Comparison of ENCODE assay signal across 16 mouse cellular contexts in genomic region chr2:156241662-156242061, GRCm38 (mm10). TPM values are rescaled to one million over a fixed set of nuclear protein-coding genes. Genes with fewer than 3 reads are reported as not detected.
A peak's percentile ranks its signal among the peaks of the same experiment; 100 is the strongest.
DNase-seq lines count a peak whose midpoint lies in the region; TF ChIP-seq lines count a peak whose summit lies in the region.
"Had no signal": no experiment of that assay in that cellular context is flagged by ENCODE, and none has a peak within 500 bp of the region (broad histone marks: within the 10 kb centered on the region; RNA-seq: fewer than 3 reads in every experiment).

No protein-coding gene starts in this region.

- H3K27ac ChIP-seq in layer of hippocampus, adult 2 months: peak overlapping the region; percentile 81
- H3K27ac ChIP-seq in olfactory bulb, adult 2 months (ENCODE audit: insufficient read depth, low read depth, low read length): peak overlapping the region; percentile 84
- H3K27ac ChIP-seq: embryonic facial prominence, embryonic 15.5 days; heart, embryonic 10.5 days; hindbrain, postnatal 0 days; limb, embryonic 12.5 days; liver, embryonic 14.5 days had no signal

- no peak for TF ChIP-seq CTCF in layer of hippocampus, adult 2 months (conservative IDR thresholded peaks at IDR 0.05)
- no peak for TF ChIP-seq CTCF in olfactory bulb, adult 2 months (IDR thresholded peaks at IDR 0.05; ENCODE audit: insufficient read depth, low read depth, low read length)

- TF ChIP-seq POLR2A in olfactory bulb, adult 2 months (IDR thresholded peaks at IDR 0.05; ENCODE audit: insufficient read depth, low read depth, low read length): no peak

- no peak overlapping the region for H3K4me3 ChIP-seq in layer of hippocampus, adult 2 months
- no peak overlapping the region for H3K4me3 ChIP-seq in olfactory bulb, adult 2 months (ENCODE audit: insufficient read depth, low read depth, low read length)
- H3K4me3 ChIP-seq: embryonic facial prominence, embryonic 15.5 days; heart, embryonic 10.5 days; limb, embryonic 12.5 days had no signal

- no peaks in the 10 kb centered on the region; the same call in 1 of the 2 replicates for H3K4me1 ChIP-seq in olfactory bulb, adult 2 months (ENCODE audit: control insufficient read depth, insufficient read depth, low read length)
- H3K4me1 ChIP-seq: embryonic facial prominence, embryonic 15.5 days; heart, embryonic 10.5 days; limb, embryonic 12.5 days had no signal

- WGBS in olfactory bulb, adult 2 months: 23% methylated on average over 2 of the region's 2 CpGs

- peak in 1 of 2 experiments; percentile 51 for DNase-seq in layer of hippocampus, adult 2 months (ENCODE audit: low spot score in 2 of 2)
- no peak for DNase-seq in layer of hippocampus, postnatal 10 days (ENCODE audit: low spot score in 2 of 2)
- peak; percentile 90 for DNase-seq in brain, adult 2 months (ENCODE audit: low read depth, low spot score)
- DNase-seq in frontal cortex, postnatal 36 days (ENCODE audit: low spot score in 2 of 2): peak; percentile 48 to 71
- no peak for DNase-seq in testis, postnatal 10 days (ENCODE audit: low spot score)
- no peak for DNase-seq in kidney, adult 11 months
- DNase-seq: adrenal gland, postnatal 10 days; gastrocnemius, postnatal 36 days; kidney, adult 2 months; kidney, postnatal 36 days had no signal

RNA-seq across cellular contexts. Expression of gene Phf20, which starts 45.4 kb away (rescaled TPM):
- 100 to 1,000 TPM; 106 to 116 TPM for total RNA-seq in layer of hippocampus, adult 2 months (2021)
- 10 to 100 TPM; 75.4 to 86.9 TPM for total RNA-seq in layer of hippocampus, postnatal 10 days (2021)
- polyA plus RNA-seq in olfactory bulb, adult 2 months (2012; ENCODE audit: insufficient read depth, insufficient read length, low replicate concordance, missing spikeins): 586 TPM in 1 of 2 replicates, not detected in the other

Comparison
In these comparisons a context has a peak if more than half of its experiments do, and no peak if none do; other contexts are left out.
1. DNase-seq: peak in brain, adult 2 months (single experiment) and frontal cortex, postnatal 36 days (2 of 2); none in layer of hippocampus, postnatal 10 days (0 of 2), testis, postnatal 10 days (single experiment) and kidney, adult 11 months (single experiment).